Mouse (Mus musculus): ENCODE data around the gene Kifc5b.
"Not testable (repeated sequence)": the region's sequence is repeated elsewhere in the genome, so short reads cannot be mapped to it uniquely, and the experiment has no call there.

Kifc5b gene

DNA sequence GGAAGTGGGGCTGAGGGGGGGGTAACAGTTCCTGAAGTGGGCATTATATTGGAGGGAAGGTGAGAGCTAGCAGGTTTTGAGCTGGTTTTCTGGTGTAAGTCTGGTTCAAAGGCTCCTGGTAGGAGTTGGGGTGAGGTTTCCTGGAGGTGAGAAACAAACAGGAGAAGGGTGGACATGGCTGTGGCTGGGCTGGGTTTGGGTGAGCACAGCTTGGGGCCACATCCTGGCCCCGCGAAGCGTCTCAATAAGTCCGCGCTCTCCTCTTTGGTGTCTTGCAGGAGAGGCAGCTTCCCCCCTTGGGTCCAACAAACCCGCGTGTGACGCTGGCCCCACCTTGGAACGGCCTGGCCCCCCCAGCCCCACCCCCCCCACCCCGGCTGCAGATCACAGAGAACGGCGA, 53.3 kb downstream of the Kifc5b start:
- DNase-seq (ENCODE audit: low spot score in 2 of 2) = no peak

DNA sequence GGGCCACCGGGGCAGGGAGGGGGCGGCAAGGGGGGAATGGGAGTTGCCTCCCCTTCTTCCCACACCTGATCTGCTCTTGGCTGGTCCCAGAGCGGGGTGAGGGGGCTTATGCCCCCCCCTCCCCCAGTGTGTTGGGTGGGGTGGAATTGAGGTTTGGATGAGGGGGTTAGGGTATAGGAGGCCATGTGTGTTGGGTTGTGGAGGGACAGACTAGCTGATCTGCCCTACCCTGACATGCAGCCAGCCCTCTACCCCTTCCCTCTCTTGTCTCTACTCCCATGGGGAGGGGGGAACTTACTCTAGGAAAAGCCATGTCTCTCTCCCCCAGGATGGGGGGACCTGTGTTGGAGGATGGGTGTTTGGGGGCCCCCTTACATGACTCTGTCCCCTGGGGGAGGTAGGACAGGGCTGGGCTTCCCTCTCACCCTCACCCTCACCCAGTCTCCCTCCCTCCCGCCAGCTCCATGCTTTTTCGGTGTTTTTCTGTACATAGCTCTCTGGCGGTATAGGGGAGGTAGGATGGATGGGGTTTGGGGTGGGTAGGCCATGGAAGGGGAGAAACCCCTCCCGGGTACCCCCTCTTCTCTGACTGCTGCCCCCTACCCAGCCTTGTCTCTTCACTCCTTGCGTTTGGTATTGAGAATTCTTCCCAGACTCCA, 54.5 kb downstream of the Kifc5b start:
- no peak for DNase-seq (ENCODE audit: low spot score in 2 of 2)

DNA sequence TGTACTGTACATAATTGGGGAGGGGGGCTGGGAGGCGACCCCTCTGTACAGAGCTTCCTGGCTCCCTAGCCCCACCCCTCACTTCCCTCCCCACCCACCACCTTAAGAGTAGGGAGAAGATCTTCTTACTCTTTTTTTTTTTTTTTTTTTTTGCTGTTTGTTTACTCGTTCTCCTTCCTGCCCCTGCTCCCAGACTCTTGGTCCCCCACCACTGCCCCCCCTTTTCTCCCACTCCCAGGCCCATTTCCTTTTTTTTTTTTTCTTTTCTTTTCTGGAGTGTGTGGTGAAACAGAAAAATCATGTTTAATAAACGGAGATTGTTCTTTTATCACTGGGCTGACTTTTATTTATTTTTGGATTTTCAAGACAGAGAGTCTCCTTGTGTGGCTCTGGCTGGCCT, 55.2 kb downstream of the Kifc5b start:
- no peak for DNase-seq (ENCODE audit: low spot score in 2 of 2)

GRCm38 (mm10) chr17:26972703-26973574, 56.0 kb downstream of the Kifc5b start, which contains the start of gene Zbtb9:
Gene Zbtb9 (plus strand): TSS chr17:26973167.
- peak; percentile 96 to 97 for DNase-seq (ENCODE audit: low spot score in 2 of 2)

DNA sequence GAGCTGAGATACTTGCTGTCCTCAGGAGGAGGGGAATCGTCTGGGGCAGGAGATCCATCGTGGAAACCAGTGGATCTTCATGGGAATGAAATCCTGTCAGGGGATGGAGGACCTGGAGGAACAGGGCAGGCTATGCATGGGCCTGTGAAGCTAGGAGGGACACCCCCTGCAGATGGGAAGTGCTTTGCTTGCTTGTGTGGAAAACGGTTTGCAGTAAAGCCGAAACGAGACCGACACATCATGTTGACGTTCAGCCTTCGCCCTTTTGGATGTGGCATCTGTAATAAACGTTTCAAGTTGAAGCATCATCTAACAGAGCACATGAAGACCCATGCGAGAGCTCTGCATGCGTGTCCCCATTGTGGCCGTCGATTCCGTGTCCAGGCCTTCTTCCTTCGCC, 57.7 kb downstream of the Kifc5b start:
- no peak for DNase-seq (ENCODE audit: low spot score in 2 of 2)

- no peak for DNase-seq (ENCODE audit: low spot score in 2 of 2)
Observed at GRCm38 (mm10) chr17:26975415-26975814, 58.5 kb downstream of the Kifc5b start.

DNA sequence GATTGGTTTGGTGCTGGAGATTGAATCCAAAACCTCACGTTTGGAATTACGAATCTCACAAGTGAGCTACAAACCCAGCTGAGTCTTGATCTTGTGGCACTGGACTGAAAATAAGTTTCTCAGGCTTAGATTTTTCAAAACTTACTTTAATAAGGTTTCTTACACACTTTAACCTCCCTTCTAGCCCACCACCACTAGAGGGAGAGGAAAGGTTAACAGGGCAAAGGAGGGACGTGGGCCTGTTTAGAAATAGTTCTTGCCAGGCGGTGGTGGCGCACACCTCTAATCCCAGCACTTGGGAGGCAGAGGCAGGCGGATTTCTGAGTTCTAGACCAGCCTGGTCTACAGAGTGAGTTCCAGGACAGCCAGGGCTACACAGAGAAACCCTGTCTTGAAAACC, 60.5 kb downstream of the Kifc5b start:
- not testable (repeated sequence) for DNase-seq (ENCODE audit: low spot score in 2 of 2)

GRCm38 (mm10) chr17:26979426-26979825, 62.5 kb downstream of the Kifc5b start:
- no peak for DNase-seq (ENCODE audit: low spot score in 2 of 2)

DNA sequence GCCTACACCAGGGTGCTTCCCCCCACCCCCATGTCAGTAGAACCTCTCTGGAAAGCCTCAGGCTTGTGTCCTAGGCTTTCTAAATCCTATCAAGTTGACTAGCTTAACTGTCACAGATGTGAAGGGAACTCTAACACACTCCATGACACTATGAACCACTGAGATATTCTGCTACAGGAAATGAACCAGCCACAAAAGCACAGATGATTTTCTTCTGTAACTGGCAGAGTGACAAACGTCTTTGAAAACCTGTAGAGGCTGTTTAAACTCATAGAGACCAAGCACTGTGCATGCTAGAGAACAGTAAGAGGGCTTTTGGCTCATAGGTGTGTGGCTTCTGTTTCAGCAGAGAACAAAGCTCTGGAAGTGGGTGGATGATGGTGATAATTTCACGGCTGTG, 64.2 kb downstream of the Kifc5b start:
- DNase-seq (ENCODE audit: low spot score in 2 of 2) = no peak
